Mouse (Mus musculus) limb, embryonic 10.5 days (tissue): ENCODE measurements around the gene Gcsh. TPM values are rescaled to one million over a fixed set of nuclear protein-coding genes. Genes with fewer than 3 reads are reported as not detected.
A peak's percentile ranks its signal among the peaks of the same experiment; 100 is the strongest.

ENCODE experiments used
- DNase-seq: peaks from one replicate; pipeline ENCODE4 v3.0.0-alpha.2; 2017; ENCODE audit warnings: low spot score
- H3K27ac ChIP-seq: fragments of 300-500 bp; sonication (generic); 2 replicates; pipeline ENCODE4 v1.5.1; 2016; ENCODE audit warnings: mild to moderate bottlenecking
- H3K27me3 ChIP-seq: fragments of 300-500 bp; sonication (generic); 2 replicates; pipeline ENCODE4 v1.6.1; 2016; ENCODE audit warnings: low read depth, mild to moderate bottlenecking; ENCODE audit not compliant: poor library complexity, severe bottlenecking
- H3K36me3 ChIP-seq: fragments of 300-500 bp; sonication (generic); 2 replicates; pipeline ENCODE4 v1.6.1; 2016; ENCODE audit warnings: mild to moderate bottlenecking, moderate library complexity
- H3K4me1 ChIP-seq: fragments of 300-500 bp; sonication (generic); 2 replicates; pipeline ENCODE4 v1.6.1; 2016
- H3K4me3 ChIP-seq: fragments of 300-500 bp; sonication (generic); 2 replicates; pipeline ENCODE4 v1.5.1; 2016; ENCODE audit warnings: mild to moderate bottlenecking, moderate library complexity
- H3K9me3 ChIP-seq: fragments of 300-500 bp; sonication (generic); replicated peaks from 2 replicates; pipeline ENCODE4 v1.6.1; 2016; ENCODE audit warnings: mild to moderate bottlenecking
- WGBS: fragments of 180-500 bp; shearing (Covaris S2); methylation state at CpG from one replicate; pipeline ENCODE4 v1.1.7; 2016; 5-methylcytosine and 5-hydroxymethylcytosine counted together
- polyA plus RNA-seq: library from polyadenylated mRNA; unstranded; fragments of >200 nt; fragmentation: Nextera tagmentation; extraction: Ambion mirVana; gene quantifications from 2 replicates; pipeline ENCODE4 v1.2.1, GENCODE M21; 2016

The Gcsh gene
- polyA plus RNA-seq, 1 experiment from 2014 or later = 175 TPM

GRCm38 (mm10) chr8:117015670-117016069, 22.3 kb upstream of the Gcsh start:
- peaks cover 14% of the 10 kb centered on the region for H3K27me3 ChIP-seq
- no peak overlapping the region for H3K27ac ChIP-seq
- 62% methylated on average over 4 of the region's 4 CpGs for WGBS
- H3K4me1 ChIP-seq = no peaks in the 10 kb centered on the region
- H3K4me3 ChIP-seq = no peak overlapping the region
- H3K36me3 ChIP-seq = no peaks in the 10 kb centered on the region
- no peak for DNase-seq
- H3K9me3 ChIP-seq = no peaks in the 10 kb centered on the region

GRCm38 (mm10) chr8:117011366-117011765, 18.0 kb upstream of the Gcsh start:
- no peak for DNase-seq
- WGBS = 90% methylated on average over 9 of the region's 9 CpGs
- H3K9me3 ChIP-seq = no peaks in the 10 kb centered on the region
- H3K36me3 ChIP-seq = no peaks in the 10 kb centered on the region
- H3K4me1 ChIP-seq = no peaks in the 10 kb centered on the region
- H3K27me3 ChIP-seq = peaks cover 7% of the 10 kb centered on the region
- no peak overlapping the region for H3K4me3 ChIP-seq
- no peak overlapping the region for H3K27ac ChIP-seq

- 68% methylated on average over 11 of the region's 11 CpGs for WGBS
- no peak for DNase-seq
- peak overlapping the region; percentile 71 for H3K4me3 ChIP-seq
- H3K4me1 ChIP-seq = peaks cover 20% of the 10 kb centered on the region
- H3K27ac ChIP-seq = peak overlapping the region; percentile 88
- no peaks in the 10 kb centered on the region for H3K9me3 ChIP-seq
- no peaks in the 10 kb centered on the region for H3K27me3 ChIP-seq
- H3K36me3 ChIP-seq = peaks cover 18% of the 10 kb centered on the region
These were observed 829 bp upstream of the Gcsh start for GRCm38 (mm10) chr8:116994016-116994716.

- Histone ChIP-seq H3K36me3 (peaks cover 36% of the 10 kb centered on the region), H3K27ac (peak overlapping the region; percentile 88), H3K4me1 (peaks cover 20% of the 10 kb centered on the region), H3K9me3 (no peaks in the 10 kb centered on the region), H3K27me3 (no peaks in the 10 kb centered on the region), H3K4me3 (peak overlapping the region; percentile 71)
- DNase-seq = peak; percentile 42
- 19% methylated on average over 23 of the region's 23 CpGs for WGBS
These were observed 963 bp downstream of the Gcsh start for GRCm38 (mm10) chr8:116992176-116992971.

- Histone ChIP-seq H3K27me3 (no peaks in the 10 kb centered on the region), H3K4me1 (peaks cover 20% of the 10 kb centered on the region), H3K36me3 (peaks cover 46% of the 10 kb centered on the region), H3K27ac (no peak overlapping the region), H3K9me3 (no peaks in the 10 kb centered on the region), H3K4me3 (no peak overlapping the region)
- 87% methylated on average over 8 of the region's 8 CpGs for WGBS
- no peak for DNase-seq
These were observed 2.1 kb downstream of the Gcsh start for GRCm38 (mm10) chr8:116991241-116991640.

- Histone ChIP-seq H3K27ac (no peak overlapping the region), H3K36me3 (peaks cover 60% of the 10 kb centered on the region), H3K4me3 (no peak overlapping the region), H3K4me1 (peaks cover 20% of the 10 kb centered on the region), H3K27me3 (no peaks in the 10 kb centered on the region), H3K9me3 (no peaks in the 10 kb centered on the region)
- WGBS = 89% methylated on average over 3 of the region's 3 CpGs
- no peak for DNase-seq
These were observed 3.5 kb downstream of the Gcsh start for GRCm38 (mm10) chr8:116989842-116990241.

GRCm38 (mm10) chr8:116980117-116980516, 13.2 kb downstream of the Gcsh start:
- no peaks in the 10 kb centered on the region for H3K27me3 ChIP-seq
- H3K4me1 ChIP-seq = peaks cover 27% of the 10 kb centered on the region
- DNase-seq = peak; percentile 74
- H3K27ac ChIP-seq = no peak overlapping the region
- 29% methylated on average over 4 of the region's 4 CpGs for WGBS
- H3K9me3 ChIP-seq = no peaks in the 10 kb centered on the region
- H3K36me3 ChIP-seq = peaks cover 40% of the 10 kb centered on the region
- H3K4me3 ChIP-seq = no peak overlapping the region

- Histone ChIP-seq H3K4me3 (peak within 1 kb of the TSS; percentile 92), H3K4me1 (peaks cover 28% of the 10 kb centered on the region), H3K27me3 (no peaks in the 10 kb centered on the region), H3K27ac (peak within 1 kb of the TSS; percentile 77), H3K9me3 (no peaks in the 10 kb centered on the region), H3K36me3 (peaks cover 26% of the 10 kb centered on the region)
- under 1% methylated on average over 46 of the region's 46 CpGs for WGBS
- DNase-seq = peak; percentile 98
These were observed 14.6 kb downstream of the Gcsh start, which contains the start of gene 1700030J22Rik for GRCm38 (mm10) chr8:116978631-116979256. Gene 1700030J22Rik, minus strand, starts transcription at chr8:116978959.

- no peak for DNase-seq
- 46% methylated on average over 8 of the region's 8 CpGs for WGBS
- peaks cover 28% of the 10 kb centered on the region for H3K4me1 ChIP-seq
- peaks cover 19% of the 10 kb centered on the region for H3K36me3 ChIP-seq
- H3K27ac ChIP-seq = peak overlapping the region; percentile 77
- H3K27me3 ChIP-seq = no peaks in the 10 kb centered on the region
- H3K9me3 ChIP-seq = no peaks in the 10 kb centered on the region
- H3K4me3 ChIP-seq = peak overlapping the region; percentile 92
These were observed 15.3 kb downstream of the Gcsh start for GRCm38 (mm10) chr8:116978052-116978451.

GRCm38 (mm10) chr8:116975606-116976005, 17.7 kb downstream of the Gcsh start:
- no peak overlapping the region for H3K27ac ChIP-seq
- no peak for DNase-seq
- peaks cover 28% of the 10 kb centered on the region for H3K4me1 ChIP-seq
- no peaks in the 10 kb centered on the region for H3K9me3 ChIP-seq
- WGBS = 68% methylated on average over 5 of the region's 5 CpGs
- no peak overlapping the region for H3K4me3 ChIP-seq
- no peaks in the 10 kb centered on the region for H3K27me3 ChIP-seq
- H3K36me3 ChIP-seq = no peaks in the 10 kb centered on the region

- Histone ChIP-seq H3K27me3 (no peaks in the 10 kb centered on the region), H3K4me1 (peaks cover 28% of the 10 kb centered on the region), H3K4me3 (no peak overlapping the region), H3K27ac (no peak overlapping the region), H3K9me3 (no peaks in the 10 kb centered on the region), H3K36me3 (no peaks in the 10 kb centered on the region)
- WGBS = 40% methylated on average over 5 of the region's 5 CpGs
- DNase-seq = no peak
These were observed 18.3 kb downstream of the Gcsh start for GRCm38 (mm10) chr8:116975066-116975465.

- H3K9me3 ChIP-seq = no peaks in the 10 kb centered on the region
- DNase-seq = no peak
- H3K27me3 ChIP-seq = no peaks in the 10 kb centered on the region
- no peaks in the 10 kb centered on the region for H3K4me1 ChIP-seq
- WGBS = 89% methylated on average over 6 of the region's 6 CpGs
- H3K27ac ChIP-seq = no peak overlapping the region
- H3K4me3 ChIP-seq = no peak overlapping the region
- no peaks in the 10 kb centered on the region for H3K36me3 ChIP-seq
These were observed 23.8 kb downstream of the Gcsh start for GRCm38 (mm10) chr8:116969531-116969930.

- 94% methylated on average over 9 of the region's 9 CpGs for WGBS
- Histone ChIP-seq H3K4me3 (no peak overlapping the region), H3K27ac (no peak overlapping the region), H3K9me3 (no peaks in the 10 kb centered on the region), H3K27me3 (no peaks in the 10 kb centered on the region), H3K36me3 (peaks cover 67% of the 10 kb centered on the region), H3K4me1 (no peaks in the 10 kb centered on the region)
- DNase-seq = no peak
These were observed 38.9 kb downstream of the Gcsh start for GRCm38 (mm10) chr8:116954415-116954814.
